Mouse (Mus musculus): ENCODE results near the gene Prkcd.
"Not testable (repeated sequence)": the region's sequence is repeated elsewhere in the genome, so short reads cannot be mapped to it uniquely, and the experiment has no call there.

Gene Prkcd

GRCm38 (mm10) chr14:30608176-30608575, 17.8 kb downstream of the Prkcd start:
- DNase-seq (ENCODE audit: low read depth, low spot score) = no peak

- DNase-seq (ENCODE audit: low read depth, low spot score) = no peak
Measured at GRCm38 (mm10) chr14:30607696-30608095, 18.3 kb downstream of the Prkcd start.

- DNase-seq (ENCODE audit: low read depth, low spot score) = no peak
Measured at GRCm38 (mm10) chr14:30606817-30607216, 19.2 kb downstream of the Prkcd start.

- no peak for DNase-seq (ENCODE audit: low read depth, low spot score)
Measured at GRCm38 (mm10) chr14:30597142-30597541, 28.9 kb downstream of the Prkcd start.

- DNase-seq (ENCODE audit: low read depth, low spot score) = no peak
Measured at GRCm38 (mm10) chr14:30596407-30596806, 29.6 kb downstream of the Prkcd start.

- DNase-seq (ENCODE audit: low read depth, low spot score) = no peak
Measured at GRCm38 (mm10) chr14:30595576-30596313, 30.3 kb downstream of the Prkcd start.

GRCm38 (mm10) chr14:30594092-30594695, 31.8 kb downstream of the Prkcd start:
- no peak for DNase-seq (ENCODE audit: low read depth, low spot score)

GRCm38 (mm10) chr14:30593279-30594091, 32.5 kb downstream of the Prkcd start:
- no peak for DNase-seq (ENCODE audit: low read depth, low spot score)

GRCm38 (mm10) chr14:30591417-30591816, 34.6 kb downstream of the Prkcd start:
- peak; percentile 46 for DNase-seq (ENCODE audit: low read depth, low spot score)

GRCm38 (mm10) chr14:30590918-30591317, 35.1 kb downstream of the Prkcd start:
- no peak for DNase-seq (ENCODE audit: low read depth, low spot score)

GRCm38 (mm10) chr14:30590041-30590645, 35.9 kb downstream of the Prkcd start:
- no peak for DNase-seq (ENCODE audit: low read depth, low spot score)

GRCm38 (mm10) chr14:30586780-30587461, 39.1 kb downstream of the Prkcd start:
- no peak for DNase-seq (ENCODE audit: low read depth, low spot score)

GRCm38 (mm10) chr14:30585323-30585722, 40.7 kb downstream of the Prkcd start:
- DNase-seq (ENCODE audit: low read depth, low spot score) = no peak

- no peak for DNase-seq (ENCODE audit: low read depth, low spot score)
Measured at GRCm38 (mm10) chr14:30584497-30585251, 41.3 kb downstream of the Prkcd start.

GRCm38 (mm10) chr14:30584077-30584476, 41.9 kb downstream of the Prkcd start:
- no peak for DNase-seq (ENCODE audit: low read depth, low spot score)

- no peak for DNase-seq (ENCODE audit: low read depth, low spot score)
Measured at GRCm38 (mm10) chr14:30581238-30581637, 44.8 kb downstream of the Prkcd start.

- DNase-seq (ENCODE audit: low read depth, low spot score) = no peak
Measured at GRCm38 (mm10) chr14:30579882-30580281, 46.1 kb downstream of the Prkcd start.

- no peak for DNase-seq (ENCODE audit: low read depth, low spot score)
Measured at GRCm38 (mm10) chr14:30579180-30579579, 46.8 kb downstream of the Prkcd start.

GRCm38 (mm10) chr14:30577303-30578062, 48.5 kb downstream of the Prkcd start:
- not testable (repeated sequence) for DNase-seq (ENCODE audit: low read depth, low spot score)

GRCm38 (mm10) chr14:30576260-30576659, 49.8 kb downstream of the Prkcd start:
- DNase-seq (ENCODE audit: low read depth, low spot score) = no peak
